ENCODE assay signal across 20 mouse cellular contexts in the genomic region with DNA sequence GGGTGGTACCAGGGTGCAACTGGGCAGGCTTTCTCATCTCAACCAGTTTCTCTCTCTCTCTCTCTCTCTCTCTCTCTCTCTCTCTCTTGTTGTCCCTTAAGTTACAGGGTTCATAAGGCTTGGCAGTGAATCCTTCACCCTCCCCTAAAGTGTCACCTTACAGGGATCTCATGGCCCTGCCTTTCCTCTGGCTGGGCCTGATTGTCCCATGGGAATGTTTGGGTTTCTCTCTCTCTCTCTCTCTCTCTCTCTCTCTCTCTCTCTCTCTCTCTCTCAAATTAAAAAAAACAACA. TPM values are rescaled to one million over a fixed set of nuclear protein-coding genes. Genes with fewer than 3 reads are reported as not detected.
A peak's percentile ranks its signal among the peaks of the same experiment; 100 is the strongest.
DNase-seq lines count a peak whose midpoint lies in the region; ATAC-seq and TF ChIP-seq lines count a peak whose summit lies in the region.
"Had no signal": no experiment of that assay in that cellular context is flagged by ENCODE, and none has a peak within 500 bp of the region (broad histone marks: within the 10 kb centered on the region; RNA-seq: fewer than 3 reads in every experiment).

No protein-coding gene starts in this region.

- H3K36me3 ChIP-seq in intestine, embryonic 14.5 days (ENCODE audit: control insufficient read depth, insufficient read depth, low read length) = 0 out of 2 replicates have a peak, but pooled peaks cover 4% of the 10 kb centered on the region
- H3K36me3 ChIP-seq in intestine, postnatal 0 days (ENCODE audit: control insufficient read depth, insufficient read depth) = no peaks in the 10 kb centered on the region
- no peaks in the 10 kb centered on the region for H3K36me3 ChIP-seq in lung, postnatal 0 days (ENCODE audit: insufficient read depth, low read length)
- H3K36me3 ChIP-seq in myocyte (ENCODE audit: control insufficient read depth, insufficient read depth) = peaks cover 9% of the 10 kb centered on the region
- H3K36me3 ChIP-seq in forebrain, embryonic 13.5 days (ENCODE audit: poor library complexity, severe bottlenecking) = no peaks in the 10 kb centered on the region
- no peaks in the 10 kb centered on the region for H3K36me3 ChIP-seq in liver, postnatal 0 days (replicated peaks; ENCODE audit: insufficient read depth, low read length)
- H3K36me3 ChIP-seq: embryonic facial prominence, embryonic 15.5 days; forebrain, embryonic 15.5 days had no signal

- H3K9ac ChIP-seq in intestine, embryonic 14.5 days (ENCODE audit: low read length) = no peak overlapping the region
- H3K9ac ChIP-seq in intestine, postnatal 0 days (ENCODE audit: low read depth, low read length) = no peak overlapping the region
- H3K9ac ChIP-seq in lung, postnatal 0 days (replicated peaks; ENCODE audit: low read depth) = no peak overlapping the region
- no peak overlapping the region for H3K9ac ChIP-seq in forebrain, embryonic 13.5 days
- H3K9ac ChIP-seq in liver, postnatal 0 days (replicated peaks) = no peak overlapping the region
- H3K9ac ChIP-seq: embryonic facial prominence, embryonic 15.5 days; forebrain, embryonic 15.5 days had no signal

- H3K4me1 ChIP-seq in intestine, embryonic 14.5 days (replicated peaks; ENCODE audit: control insufficient read depth, insufficient read depth, low read length) = peaks cover 37% of the 10 kb centered on the region
- H3K4me1 ChIP-seq in intestine, postnatal 0 days (replicated peaks; ENCODE audit: control insufficient read depth, insufficient read depth, low read length) = no peaks in the 10 kb centered on the region
- peaks cover 3% of the 10 kb centered on the region; the same call in 1 of the 2 replicates for H3K4me1 ChIP-seq in lung, postnatal 0 days (ENCODE audit: insufficient read depth, low read depth, low read length)
- peaks cover 18% of the 10 kb centered on the region for H3K4me1 ChIP-seq in forebrain, embryonic 13.5 days
- H3K4me1 ChIP-seq in liver, postnatal 0 days (ENCODE audit: insufficient read depth) = peaks cover 6% of the 10 kb centered on the region

- peak overlapping the region; percentile 43; the same call in 1 of the 2 replicates for H3K27ac ChIP-seq in intestine, embryonic 14.5 days (ENCODE audit: low read depth)
- H3K27ac ChIP-seq in intestine, postnatal 0 days (ENCODE audit: low read depth, low read length) = no peak overlapping the region
- 0 out of 2 replicates have a peak overlapping the region, but pooled peaks have one; percentile 59 for H3K27ac ChIP-seq in lung, postnatal 0 days (ENCODE audit: low read length)
- H3K27ac ChIP-seq in forebrain, embryonic 13.5 days = no peak overlapping the region
- no peak overlapping the region for H3K27ac ChIP-seq in liver, postnatal 0 days (ENCODE audit: low read depth)
- H3K27ac ChIP-seq: embryonic facial prominence, embryonic 15.5 days; forebrain, embryonic 15.5 days had no signal

- H3ac ChIP-seq in myocyte (ENCODE audit: control insufficient read depth, insufficient read length) = no peak overlapping the region

- H3K4me2 ChIP-seq in intestine, embryonic 14.5 days (ENCODE audit: low read length) = peak overlapping the region; percentile 78
- no peak overlapping the region for H3K4me2 ChIP-seq in intestine, postnatal 0 days (replicated peaks; ENCODE audit: low read depth)
- H3K4me2 ChIP-seq in lung, postnatal 0 days (replicated peaks; ENCODE audit: low read depth, low read length) = peak overlapping the region; percentile 75
- peak overlapping the region; percentile 69 for H3K4me2 ChIP-seq in myocyte (ENCODE audit: low read depth)
- H3K4me2 ChIP-seq in forebrain, embryonic 13.5 days = no peak overlapping the region
- H3K4me2 ChIP-seq in liver, postnatal 0 days (ENCODE audit: low read depth, low read length) = no peak overlapping the region
- H3K4me2 ChIP-seq: embryonic facial prominence, embryonic 15.5 days; forebrain, embryonic 15.5 days had no signal

- TF ChIP-seq POLR2A in myocyte (IDR thresholded peaks at IDR 0.05; ENCODE audit: insufficient read length, low read depth) = no peak

- ATAC-seq in intestine, embryonic 14.5 days (replicated peaks; ENCODE audit: low FRiP score, low TSS enrichment, low read depth) = no peak
- ATAC-seq in intestine, postnatal 0 days = no peak
- no peak for ATAC-seq in lung, postnatal 0 days
- ATAC-seq in forebrain, embryonic 13.5 days = no peak
- ATAC-seq in liver, postnatal 0 days = no peak
- ATAC-seq: forebrain, embryonic 15.5 days had no signal

- no peaks in the 10 kb centered on the region for H3K9me3 ChIP-seq in intestine, embryonic 14.5 days (ENCODE audit: control insufficient read depth, low read length)
- no peaks in the 10 kb centered on the region for H3K9me3 ChIP-seq in intestine, postnatal 0 days (ENCODE audit: control insufficient read depth)
- H3K9me3 ChIP-seq in lung, postnatal 0 days (ENCODE audit: low read length) = no peaks in the 10 kb centered on the region
- H3K9me3 ChIP-seq in forebrain, embryonic 13.5 days (replicated peaks) = no peaks in the 10 kb centered on the region
- H3K9me3 ChIP-seq in liver, postnatal 0 days (ENCODE audit: low read length) = no peaks in the 10 kb centered on the region
- H3K9me3 ChIP-seq: embryonic facial prominence, embryonic 15.5 days; forebrain, embryonic 15.5 days had no signal

- no peak for DNase-seq in intestine, embryonic 14.5 days (ENCODE audit: low spot score)
- no peak for DNase-seq in lung, postnatal 0 days (ENCODE audit: low spot score)
- DNase-seq in lung, postnatal 25 days (ENCODE audit: low spot score) = no peak
- DNase-seq in liver, postnatal 0 days = no peak
- no peak for DNase-seq in left cerebral cortex, adult 18-20 months (ENCODE audit: low spot score in 2 of 2)
- DNase-seq: adrenal gland, adult 2 months; cerebellum, adult 18-20 months; gastrocnemius, adult 2 months; liver; lung, postnatal 36 days; midbrain, embryonic 14.5 days; right cerebral cortex, postnatal 14 days; thymus, postnatal 25 days had no signal

- peaks cover 39% of the 10 kb centered on the region for H3K79me2 ChIP-seq in myocyte (ENCODE audit: control insufficient read depth, insufficient read depth)

- no peak for TF ChIP-seq EP300 in lung, postnatal 0 days (IDR thresholded peaks at IDR 0.05)
- TF ChIP-seq EP300 in liver, postnatal 0 days (IDR thresholded peaks at IDR 0.05; ENCODE audit: low read depth) = no peak

- no peak overlapping the region for H3K4me3 ChIP-seq in intestine, embryonic 14.5 days (ENCODE audit: low read depth, low read length)
- H3K4me3 ChIP-seq in intestine, postnatal 0 days (ENCODE audit: low read depth, low read length) = no peak overlapping the region
- H3K4me3 ChIP-seq in lung, postnatal 0 days (ENCODE audit: low read depth, low read length) = peak overlapping the region; percentile 1; the same call in 1 of the 2 replicates
- H3K4me3 ChIP-seq in myocyte = peak overlapping the region; percentile 67
- H3K4me3 ChIP-seq in forebrain, embryonic 13.5 days = no peak overlapping the region
- H3K4me3 ChIP-seq in liver, postnatal 0 days (ENCODE audit: low read depth, low read length) = no peak overlapping the region
- H3K4me3 ChIP-seq: embryonic facial prominence, embryonic 15.5 days; forebrain, embryonic 15.5 days had no signal

- TF ChIP-seq CTCF in intestine, postnatal 0 days (IDR thresholded peaks at IDR 0.05; ENCODE audit: low read depth) = no peak
- TF ChIP-seq CTCF in lung, postnatal 0 days (IDR thresholded peaks at IDR 0.05) = no peak
- no peak for TF ChIP-seq CTCF in liver, postnatal 0 days (IDR thresholded peaks at IDR 0.05; ENCODE audit: low read depth)

- peaks cover 53% of the 10 kb centered on the region for H3K27me3 ChIP-seq in intestine, embryonic 14.5 days (replicated peaks; ENCODE audit: control insufficient read depth, insufficient read depth, low read length)
- H3K27me3 ChIP-seq in intestine, postnatal 0 days (replicated peaks; ENCODE audit: control insufficient read depth, insufficient read depth, low read length) = peaks cover 81% of the 10 kb centered on the region
- H3K27me3 ChIP-seq in lung, postnatal 0 days (replicated peaks; ENCODE audit: insufficient read depth, low read length) = peaks cover 47% of the 10 kb centered on the region; the same call in 1 of the 2 replicates
- H3K27me3 ChIP-seq in myocyte (ENCODE audit: control insufficient read depth, insufficient read depth, insufficient read length) = no peaks in the 10 kb centered on the region
- peaks cover 100% of the 10 kb centered on the region for H3K27me3 ChIP-seq in forebrain, embryonic 13.5 days
- H3K27me3 ChIP-seq in liver, postnatal 0 days (ENCODE audit: insufficient read depth, low read length) = peaks cover 97% of the 10 kb centered on the region

RNA-seq across cellular contexts. Expression of a gene that starts 0.9 kb away (rescaled TPM):
- 2.5 and 3.9 TPM in 2 replicates for polyA plus RNA-seq in intestine, embryonic 14.5 days (2014; fragmentation: Nextera tagmentation; extraction: Ambion mirVana)
- polyA plus RNA-seq in intestine, postnatal 0 days (2015; fragmentation: Nextera tagmentation; extraction: Ambion mirVana) = 0.76 and 0.81 TPM in 2 replicates
- 0.95 and 1.1 TPM in 2 replicates for polyA plus RNA-seq in lung, postnatal 0 days (2015; fragmentation: Nextera tagmentation; extraction: Ambion mirVana)
- 0.88 TPM for polyA plus RNA-seq in myocyte (2012; fragmentation: generic; extraction: Trizol)
- not detected in 2 replicates for polyA plus RNA-seq in forebrain, embryonic 13.5 days (2015; fragmentation: Nextera tagmentation; extraction: Ambion mirVana)
- not detected in 2 replicates for polyA plus RNA-seq in liver, postnatal 0 days (2015; fragmentation: Nextera tagmentation; extraction: Ambion mirVana)
- not detected for total RNA-seq in left cerebral cortex, adult 18-20 months (2021)
- total RNA-seq: heart, postnatal 25 days had no signal
- polyA plus RNA-seq: embryonic facial prominence, embryonic 15.5 days; forebrain, embryonic 15.5 days; midbrain, embryonic 14.5 days had no signal

RNA-seq across cellular contexts. Expression of a gene that starts 3.2 kb away (rescaled TPM):
- polyA plus RNA-seq in intestine, embryonic 14.5 days (2014; fragmentation: Nextera tagmentation; extraction: Ambion mirVana) = 30.1 and 34.1 TPM in 2 replicates
- 14.8 and 15.3 TPM in 2 replicates for polyA plus RNA-seq in intestine, postnatal 0 days (2015; fragmentation: Nextera tagmentation; extraction: Ambion mirVana)
- polyA plus RNA-seq in lung, postnatal 0 days (2015; fragmentation: Nextera tagmentation; extraction: Ambion mirVana) = 39.7 and 40.3 TPM in 2 replicates
- 1.6 TPM for polyA plus RNA-seq in myocyte (2012; fragmentation: generic; extraction: Trizol)
- polyA plus RNA-seq in forebrain, embryonic 13.5 days (2015; fragmentation: Nextera tagmentation; extraction: Ambion mirVana) = not detected in 2 replicates
- 0.58 and 0.73 TPM in 2 replicates for polyA plus RNA-seq in liver, postnatal 0 days (2015; fragmentation: Nextera tagmentation; extraction: Ambion mirVana)
- not detected for total RNA-seq in left cerebral cortex, adult 18-20 months (2021)
- polyA plus RNA-seq: forebrain, embryonic 15.5 days; midbrain, embryonic 14.5 days had no signal

RNA-seq across cellular contexts. Expression of a gene that starts 5.5 kb away (rescaled TPM):
- 9.2 and 9.7 TPM in 2 replicates for polyA plus RNA-seq in intestine, embryonic 14.5 days (2014; fragmentation: Nextera tagmentation; extraction: Ambion mirVana)
- 3.4 and 3.6 TPM in 2 replicates for polyA plus RNA-seq in intestine, postnatal 0 days (2015; fragmentation: Nextera tagmentation; extraction: Ambion mirVana)
- 4.3 and 4.8 TPM in 2 replicates for polyA plus RNA-seq in lung, postnatal 0 days (2015; fragmentation: Nextera tagmentation; extraction: Ambion mirVana)
- polyA plus RNA-seq in myocyte (2012; fragmentation: generic; extraction: Trizol) = 1.0 TPM
- polyA plus RNA-seq in forebrain, embryonic 13.5 days (2015; fragmentation: Nextera tagmentation; extraction: Ambion mirVana) = not detected in 2 replicates
- 0.16 and 0.17 TPM in 2 replicates for polyA plus RNA-seq in liver, postnatal 0 days (2015; fragmentation: Nextera tagmentation; extraction: Ambion mirVana)
- not detected for total RNA-seq in left cerebral cortex, adult 18-20 months (2021)
- polyA plus RNA-seq: forebrain, embryonic 15.5 days; midbrain, embryonic 14.5 days had no signal

RNA-seq across cellular contexts. Expression of a gene that starts 5.5 kb away (rescaled TPM):
- not detected in 2 replicates for polyA plus RNA-seq in intestine, embryonic 14.5 days (2014; fragmentation: Nextera tagmentation; extraction: Ambion mirVana)
- not detected in 2 replicates for polyA plus RNA-seq in intestine, postnatal 0 days (2015; fragmentation: Nextera tagmentation; extraction: Ambion mirVana)
- polyA plus RNA-seq in lung, postnatal 0 days (2015; fragmentation: Nextera tagmentation; extraction: Ambion mirVana) = not detected in 2 replicates
- 0.52 TPM for polyA plus RNA-seq in myocyte (2012; fragmentation: generic; extraction: Trizol)
- not detected in 2 replicates for polyA plus RNA-seq in forebrain, embryonic 13.5 days (2015; fragmentation: Nextera tagmentation; extraction: Ambion mirVana)
- not detected in 2 replicates for polyA plus RNA-seq in liver, postnatal 0 days (2015; fragmentation: Nextera tagmentation; extraction: Ambion mirVana)
- total RNA-seq in left cerebral cortex, adult 18-20 months (2021) = not detected
- total RNA-seq: heart, postnatal 25 days had no signal
- polyA plus RNA-seq: brain, embryonic 14.5 days; embryonic facial prominence, embryonic 15.5 days; forebrain, embryonic 15.5 days; midbrain, embryonic 14.5 days had no signal

RNA-seq across cellular contexts. Expression of a gene that starts 14.0 kb away (rescaled TPM):
- polyA plus RNA-seq in intestine, embryonic 14.5 days (2014; fragmentation: Nextera tagmentation; extraction: Ambion mirVana) = 9.2 and 10.1 TPM in 2 replicates
- polyA plus RNA-seq in intestine, postnatal 0 days (2015; fragmentation: Nextera tagmentation; extraction: Ambion mirVana) = 5.6 and 6.2 TPM in 2 replicates
- 7.5 and 8.7 TPM in 2 replicates for polyA plus RNA-seq in lung, postnatal 0 days (2015; fragmentation: Nextera tagmentation; extraction: Ambion mirVana)
- polyA plus RNA-seq in myocyte (2012; fragmentation: generic; extraction: Trizol) = 11.9 TPM
- not detected in 2 replicates for polyA plus RNA-seq in forebrain, embryonic 13.5 days (2015; fragmentation: Nextera tagmentation; extraction: Ambion mirVana)
- polyA plus RNA-seq in liver, postnatal 0 days (2015; fragmentation: Nextera tagmentation; extraction: Ambion mirVana) = 0.39 and 0.50 TPM in 2 replicates
- not detected for total RNA-seq in left cerebral cortex, adult 18-20 months (2021)
- polyA plus RNA-seq: embryonic facial prominence, embryonic 15.5 days; forebrain, embryonic 15.5 days; midbrain, embryonic 14.5 days had no signal

Comparison
In these comparisons a context has a peak if more than half of its experiments do, and no peak if none do; other contexts are left out.
1. H3K27ac ChIP-seq: peak in intestine, embryonic 14.5 days (single experiment) and lung, postnatal 0 days (single experiment); none in intestine, postnatal 0 days (single experiment), forebrain, embryonic 13.5 days (single experiment) and liver, postnatal 0 days (single experiment).
2. H3K4me2 ChIP-seq: peak in intestine, embryonic 14.5 days (single experiment), lung, postnatal 0 days (single experiment) and myocyte (single experiment); none in intestine, postnatal 0 days (single experiment), forebrain, embryonic 13.5 days (single experiment) and liver, postnatal 0 days (single experiment).
3. H3K4me3 ChIP-seq: peak in lung, postnatal 0 days (single experiment) and myocyte (single experiment); none in intestine, embryonic 14.5 days (single experiment), intestine, postnatal 0 days (single experiment), forebrain, embryonic 13.5 days (single experiment) and liver, postnatal 0 days (single experiment).